Mouse (Mus musculus) thymus, postnatal 25 days (tissue): ENCODE data around the gene Ccdc163.
A peak's percentile ranks its signal among the peaks of the same experiment; 100 is the strongest.

Source experiments
- DNase-seq: peaks from one replicate; pipeline ENCODE4 v3.0.0; 2022

The Ccdc163 gene

GRCm38 (mm10) chr4:116782171-116782570 is 73.9 kb downstream of the Ccdc163 start:
- no peak for DNase-seq

GRCm38 (mm10) chr4:116786587-116786986 is 78.3 kb downstream of the Ccdc163 start:
- DNase-seq, result no peak

- no peak for DNase-seq
Observed at GRCm38 (mm10) chr4:116787985-116788760, 79.9 kb downstream of the Ccdc163 start.

- peak; percentile 78 for DNase-seq
Observed at GRCm38 (mm10) chr4:116788956-116789355, 80.6 kb downstream of the Ccdc163 start.

DNA sequence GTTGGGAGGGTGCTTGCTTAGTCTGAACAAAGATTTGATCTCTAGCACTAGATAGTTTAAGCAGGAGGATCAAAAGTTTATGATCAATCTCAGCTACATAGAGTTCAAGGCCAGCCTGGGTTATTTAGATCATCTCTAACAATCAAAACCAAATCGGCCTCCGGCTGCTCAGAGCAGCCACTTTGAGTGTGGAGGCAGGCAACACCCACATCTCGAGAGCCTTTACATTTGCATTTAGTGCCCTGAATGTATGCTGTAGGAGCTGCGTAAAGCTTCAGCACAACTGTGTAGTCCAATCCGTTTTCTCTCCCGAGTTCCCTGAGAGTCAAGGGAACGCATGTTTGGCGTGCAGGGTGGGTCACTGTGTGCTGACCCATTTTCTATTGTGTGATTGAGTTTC is 84.1 kb downstream of the Ccdc163 start:
- no peak for DNase-seq

DNA sequence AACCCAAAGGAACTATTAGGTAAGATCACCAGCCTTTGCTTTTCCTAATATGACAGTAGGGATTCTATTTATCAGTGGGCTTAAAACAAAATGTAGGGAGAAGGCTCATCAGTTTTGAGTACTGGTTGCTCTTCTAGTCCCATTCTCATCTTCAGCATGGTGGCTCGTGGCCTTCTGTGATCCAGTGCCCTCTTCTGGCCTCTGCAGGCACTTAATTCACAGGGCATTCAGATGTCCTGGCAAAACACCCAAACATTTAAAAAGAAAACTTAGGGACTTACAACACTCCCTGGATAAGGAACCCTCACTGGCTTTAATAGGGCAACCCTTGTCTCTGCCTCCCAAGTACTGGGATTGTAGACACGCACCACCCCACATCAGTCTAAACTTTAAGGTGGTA is 86.0 kb downstream of the Ccdc163 start:
- DNase-seq, result no peak

DNA sequence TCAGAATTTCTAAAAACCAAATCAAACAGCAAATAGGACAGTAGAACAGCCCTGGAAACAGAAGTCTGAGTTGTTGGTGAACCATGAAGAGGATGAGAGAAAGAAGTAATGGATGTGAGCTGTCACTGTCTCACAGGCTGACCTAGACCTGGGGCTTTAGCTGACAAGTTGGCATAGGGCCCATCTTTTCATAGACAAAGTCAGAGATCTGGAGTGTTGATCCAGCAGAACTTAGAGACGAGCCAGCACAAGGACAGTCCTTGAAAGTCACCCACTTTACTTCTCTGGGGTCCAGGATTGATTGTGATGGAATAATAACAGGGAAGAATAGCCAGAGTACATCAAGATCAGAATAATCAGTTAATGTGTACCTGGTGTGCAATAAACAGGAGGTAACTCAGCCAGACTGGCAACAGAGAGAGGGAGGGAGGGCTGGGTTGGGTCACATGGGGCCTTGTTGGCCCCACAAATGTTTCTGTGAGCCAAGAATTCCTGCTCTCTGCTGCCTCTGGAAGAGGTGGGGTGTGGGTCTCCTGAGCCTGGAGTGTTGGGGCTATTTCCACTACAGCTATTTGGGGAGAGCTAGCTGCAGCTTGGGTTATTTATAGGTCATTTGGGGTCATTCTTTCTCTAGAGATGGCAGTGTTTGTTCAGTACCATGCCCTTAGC is 88.3 kb downstream of the Ccdc163 start:
- no peak for DNase-seq

DNA sequence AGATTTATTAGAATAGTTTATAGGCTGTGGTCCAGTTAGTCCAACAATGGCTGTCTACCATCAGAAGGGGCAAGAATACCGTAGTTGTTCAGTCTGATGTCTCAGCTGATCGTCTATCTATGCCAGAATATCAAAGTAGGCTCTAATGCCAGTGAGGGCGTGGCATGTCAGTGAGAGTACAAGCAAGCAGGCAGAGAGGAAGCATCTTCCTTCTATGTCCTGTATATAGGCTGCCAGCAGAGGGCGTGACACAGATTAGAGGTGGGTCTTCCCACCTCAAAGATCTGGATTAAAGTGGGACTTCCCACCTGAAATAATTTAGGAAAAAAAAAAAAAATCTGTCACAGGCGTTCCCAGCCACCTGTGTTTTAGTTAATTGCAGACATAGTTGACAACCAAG is 91.6 kb downstream of the Ccdc163 start:
- no peak for DNase-seq
